Mouse (Mus musculus): ENCODE measurements around the gene Rab4a. TPM values are rescaled to one million over a fixed set of nuclear protein-coding genes. Genes with fewer than 3 reads are reported as not detected.
A peak's percentile ranks its signal among the peaks of the same experiment; 100 is the strongest.

Gene Rab4a
- polyA plus RNA-seq, 1 experiment from 2014 or later, result 55.3 TPM

GRCm38 (mm10) chr8:123789461-123789860, 16.3 kb upstream of the Rab4a start:
- Histone ChIP-seq H3K36me3 (no peaks in the 10 kb centered on the region), H3K4me2 (replicated peaks) (no peak overlapping the region), H3K4me1 (peaks cover 25% of the 10 kb centered on the region), H3K27me3 (peaks cover 15% of the 10 kb centered on the region; the same call in 1 of the 2 replicates), H3K9me3 (no peaks in the 10 kb centered on the region), H3K9ac (replicated peaks) (no peak overlapping the region), H3K4me3 (no peak overlapping the region), H3K27ac (replicated peaks) (no peak overlapping the region)
- WGBS, result 75% methylated on average over 9 of the region's 9 CpGs
- ATAC-seq (ENCODE audit: low FRiP score, low read depth), result no peak

GRCm38 (mm10) chr8:123789970-123790369, 15.8 kb upstream of the Rab4a start:
- H3K9ac ChIP-seq (replicated peaks), result no peak overlapping the region
- H3K4me1 ChIP-seq, result peaks cover 25% of the 10 kb centered on the region
- no peak overlapping the region for H3K4me3 ChIP-seq
- no peak overlapping the region for H3K27ac ChIP-seq (replicated peaks)
- WGBS, result 3% methylated on average over 4 of the region's 4 CpGs
- ATAC-seq (ENCODE audit: low FRiP score, low read depth), result no peak
- no peaks in the 10 kb centered on the region for H3K9me3 ChIP-seq
- H3K4me2 ChIP-seq (replicated peaks), result no peak overlapping the region
- peaks cover 15% of the 10 kb centered on the region; the same call in 1 of the 2 replicates for H3K27me3 ChIP-seq
- H3K36me3 ChIP-seq, result no peaks in the 10 kb centered on the region

GRCm38 (mm10) chr8:123791101-123791844, 14.5 kb upstream of the Rab4a start:
- peaks cover 25% of the 10 kb centered on the region for H3K4me1 ChIP-seq
- WGBS, result 21% methylated on average over 16 of the region's 16 CpGs
- peak; percentile 62 for ATAC-seq (ENCODE audit: low FRiP score, low read depth)

GRCm38 (mm10) chr8:123791845-123792225, 13.9 kb upstream of the Rab4a start:
- no peak overlapping the region for H3K4me3 ChIP-seq
- no peaks in the 10 kb centered on the region for H3K9me3 ChIP-seq

More at GRCm38 (mm10) chr8:123791101-123791844, 14.5 kb upstream of the Rab4a start:
- H3K9me3 ChIP-seq, result no peaks in the 10 kb centered on the region
- H3K9ac ChIP-seq (replicated peaks), result no peak overlapping the region
- H3K4me2 ChIP-seq (replicated peaks), result no peak overlapping the region
- H3K4me3 ChIP-seq, result no peak overlapping the region
- peak overlapping the region; percentile 73 for H3K27ac ChIP-seq (replicated peaks)
- no peaks in the 10 kb centered on the region for H3K36me3 ChIP-seq
- peaks cover 15% of the 10 kb centered on the region; the same call in 1 of the 2 replicates for H3K27me3 ChIP-seq

GRCm38 (mm10) chr8:123793900-123794299, 11.9 kb upstream of the Rab4a start:
- no peak overlapping the region for H3K9ac ChIP-seq (replicated peaks)
- peaks cover 8% of the 10 kb centered on the region; the same call in 1 of the 2 replicates for H3K27me3 ChIP-seq
- H3K4me1 ChIP-seq, result peaks cover 25% of the 10 kb centered on the region
- H3K4me2 ChIP-seq (replicated peaks), result no peak overlapping the region
- no peak overlapping the region for H3K27ac ChIP-seq (replicated peaks)
- WGBS, result 69% methylated on average over 10 of the region's 10 CpGs
- no peak for ATAC-seq (ENCODE audit: low FRiP score, low read depth)
- H3K4me3 ChIP-seq, result no peak overlapping the region
- H3K36me3 ChIP-seq, result no peaks in the 10 kb centered on the region
- no peaks in the 10 kb centered on the region for H3K9me3 ChIP-seq

More at GRCm38 (mm10) chr8:123791845-123792225, 13.9 kb upstream of the Rab4a start:
- Histone ChIP-seq H3K36me3 (no peaks in the 10 kb centered on the region), H3K4me2 (replicated peaks) (no peak overlapping the region), H3K27me3 (peaks cover 11% of the 10 kb centered on the region; the same call in 1 of the 2 replicates), H3K4me1 (peaks cover 25% of the 10 kb centered on the region), H3K9ac (replicated peaks) (no peak overlapping the region), H3K27ac (replicated peaks) (peak overlapping the region; percentile 73)
- 53% methylated on average over 7 of the region's 7 CpGs for WGBS
- no peak for ATAC-seq (ENCODE audit: low FRiP score, low read depth)

- no peak for ATAC-seq (ENCODE audit: low FRiP score, low read depth)
- H3K4me1 ChIP-seq, result peaks cover 25% of the 10 kb centered on the region
- H3K4me2 ChIP-seq (replicated peaks), result no peak overlapping the region
- peaks cover 8% of the 10 kb centered on the region; the same call in 1 of the 2 replicates for H3K27me3 ChIP-seq
- no peak overlapping the region for H3K27ac ChIP-seq (replicated peaks)
- no peaks in the 10 kb centered on the region for H3K36me3 ChIP-seq
- no peak overlapping the region for H3K4me3 ChIP-seq
- no peaks in the 10 kb centered on the region for H3K9me3 ChIP-seq
- WGBS, result 84% methylated on average over 4 of the region's 4 CpGs
- H3K9ac ChIP-seq (replicated peaks), result no peak overlapping the region
Observed at GRCm38 (mm10) chr8:123794766-123795165, 11.0 kb upstream of the Rab4a start.

- Histone ChIP-seq H3K27ac (replicated peaks) (no peak overlapping the region), H3K36me3 (no peaks in the 10 kb centered on the region), H3K27me3 (no peaks in the 10 kb centered on the region), H3K9ac (replicated peaks) (no peak overlapping the region), H3K4me1 (peaks cover 12% of the 10 kb centered on the region), H3K4me2 (replicated peaks) (no peak overlapping the region), H3K4me3 (no peak overlapping the region), H3K9me3 (no peaks in the 10 kb centered on the region)
- WGBS, result 45% methylated on average over 4 of the region's 4 CpGs
- no peak for ATAC-seq (ENCODE audit: low FRiP score, low read depth)
Observed at GRCm38 (mm10) chr8:123796758-123797157, 9.0 kb upstream of the Rab4a start.

- Histone ChIP-seq H3K9ac (replicated peaks) (no peak overlapping the region), H3K9me3 (no peaks in the 10 kb centered on the region), H3K36me3 (no peaks in the 10 kb centered on the region), H3K4me1 (0 out of 2 replicates have a peak, but pooled peaks cover under 1% of the 10 kb centered on the region), H3K4me3 (no peak overlapping the region), H3K27ac (replicated peaks) (no peak overlapping the region), H3K27me3 (no peaks in the 10 kb centered on the region), H3K4me2 (replicated peaks) (no peak overlapping the region)
- 92% methylated on average over 15 of the region's 15 CpGs for WGBS
- ATAC-seq (ENCODE audit: low FRiP score, low read depth), result no peak
Observed at GRCm38 (mm10) chr8:123797928-123798327, 7.9 kb upstream of the Rab4a start.

GRCm38 (mm10) chr8:123799434-123799833, 6.4 kb upstream of the Rab4a start:
- Histone ChIP-seq H3K27me3 (no peaks in the 10 kb centered on the region), H3K4me1 (no peaks in the 10 kb centered on the region), H3K27ac (replicated peaks) (no peak overlapping the region), H3K9ac (replicated peaks) (no peak overlapping the region), H3K9me3 (no peaks in the 10 kb centered on the region), H3K4me2 (replicated peaks) (no peak overlapping the region), H3K4me3 (no peak overlapping the region), H3K36me3 (no peaks in the 10 kb centered on the region)
- ATAC-seq (ENCODE audit: low FRiP score, low read depth), result no peak
- 86% methylated on average over 6 of the region's 6 CpGs for WGBS

- WGBS, result 57% methylated on average over 3 of the region's 3 CpGs
- Histone ChIP-seq H3K9me3 (no peaks in the 10 kb centered on the region), H3K4me1 (no peaks in the 10 kb centered on the region; the same call in 1 of the 2 replicates), H3K36me3 (no peaks in the 10 kb centered on the region), H3K27ac (replicated peaks) (no peak overlapping the region), H3K4me2 (replicated peaks) (no peak overlapping the region), H3K4me3 (no peak overlapping the region), H3K27me3 (no peaks in the 10 kb centered on the region), H3K9ac (replicated peaks) (no peak overlapping the region)
- no peak for ATAC-seq (ENCODE audit: low FRiP score, low read depth)
Observed at GRCm38 (mm10) chr8:123799885-123800284, 5.9 kb upstream of the Rab4a start.

GRCm38 (mm10) chr8:123800867-123801266, 4.9 kb upstream of the Rab4a start:
- H3K9ac ChIP-seq (replicated peaks), result no peak overlapping the region
- no peak overlapping the region for H3K4me3 ChIP-seq
- H3K9me3 ChIP-seq, result no peaks in the 10 kb centered on the region
- H3K36me3 ChIP-seq, result no peaks in the 10 kb centered on the region
- no peak for ATAC-seq (ENCODE audit: low FRiP score, low read depth)
- H3K27ac ChIP-seq (replicated peaks), result no peak overlapping the region
- WGBS, result 92% methylated on average over 7 of the region's 7 CpGs
- H3K4me1 ChIP-seq, result peaks cover 7% of the 10 kb centered on the region; the same call in 1 of the 2 replicates
- H3K27me3 ChIP-seq, result no peaks in the 10 kb centered on the region
- no peak overlapping the region for H3K4me2 ChIP-seq (replicated peaks)

- ATAC-seq (ENCODE audit: low FRiP score, low read depth), result no peak
Observed at GRCm38 (mm10) chr8:123801538-123801937, 4.2 kb upstream of the Rab4a start.

More at GRCm38 (mm10) chr8:123801538-123801937, 4.2 kb upstream of the Rab4a start:
- H3K36me3 ChIP-seq, result no peaks in the 10 kb centered on the region
- no peak overlapping the region for H3K4me3 ChIP-seq
- WGBS, result 90% methylated on average over 2 of the region's 2 CpGs
- H3K9ac ChIP-seq (replicated peaks), result no peak overlapping the region
- H3K4me2 ChIP-seq (replicated peaks), result no peak overlapping the region
- H3K27ac ChIP-seq (replicated peaks), result no peak overlapping the region
- peaks cover 10% of the 10 kb centered on the region for H3K4me1 ChIP-seq
- H3K9me3 ChIP-seq, result no peaks in the 10 kb centered on the region
- H3K27me3 ChIP-seq, result no peaks in the 10 kb centered on the region
